Mouse (Mus musculus): ENCODE measurements around the gene Rab20. TPM values are rescaled to one million over a fixed set of nuclear protein-coding genes. Genes with fewer than 3 reads are reported as not detected.
A peak's percentile ranks its signal among the peaks of the same experiment; 100 is the strongest.

The Rab20 gene
- total RNA-seq, 2 experiments from 2014 or later = 0.71 to 0.94 TPM

DNA sequence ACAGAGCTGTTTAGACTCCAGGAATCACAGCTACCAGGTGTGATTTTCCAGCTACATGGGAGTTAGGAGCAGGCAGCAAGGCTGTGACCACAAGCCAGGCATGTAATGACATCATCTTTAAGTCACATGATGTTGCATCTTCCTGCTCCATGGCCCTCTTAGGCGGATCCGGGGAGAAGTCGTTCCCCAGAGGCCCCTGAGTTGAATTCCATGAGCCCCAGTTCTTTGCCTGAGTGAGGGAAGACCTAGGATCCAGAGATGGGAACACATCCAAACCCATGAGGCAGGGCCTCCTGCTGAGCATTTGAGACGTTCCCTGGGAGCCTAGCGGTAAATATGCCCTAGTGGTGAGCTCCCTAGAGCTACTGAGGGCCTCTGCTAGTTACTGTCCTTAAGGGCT is 66.1 kb downstream of the Rab20 start:
- DNase-seq (ENCODE audit: low spot score in 2 of 2) = no peak

DNA sequence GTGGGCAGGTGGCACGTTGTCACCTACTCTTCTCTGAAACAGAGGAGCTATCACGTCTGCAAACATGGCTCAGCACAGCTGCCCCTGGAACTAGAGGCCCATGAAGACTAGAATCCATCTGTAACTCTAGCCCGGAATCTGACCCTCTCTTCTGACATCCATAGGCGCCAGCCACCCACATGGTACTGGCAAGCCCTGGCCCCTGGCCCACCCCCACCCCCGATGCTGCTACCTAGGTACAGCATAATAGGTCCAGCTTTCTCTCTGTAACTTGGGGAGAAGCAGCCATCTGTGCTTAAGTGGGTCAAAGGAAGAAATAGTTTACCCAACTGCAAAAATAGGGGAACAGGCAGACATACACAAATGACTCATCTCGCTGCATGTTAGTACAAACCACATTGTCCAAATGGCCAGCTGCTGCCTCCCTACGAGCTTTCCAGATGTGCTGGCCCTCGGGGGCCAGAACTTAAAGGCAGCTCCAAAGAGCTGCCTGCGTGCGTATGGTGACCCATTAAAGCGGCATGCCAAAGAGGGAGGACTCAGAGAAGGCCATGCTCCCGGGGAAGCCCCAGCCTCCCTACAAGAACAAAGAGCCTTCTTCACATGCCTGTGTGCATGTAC is 66.9 kb downstream of the Rab20 start:
- no peak for DNase-seq (ENCODE audit: low spot score in 2 of 2)

DNA sequence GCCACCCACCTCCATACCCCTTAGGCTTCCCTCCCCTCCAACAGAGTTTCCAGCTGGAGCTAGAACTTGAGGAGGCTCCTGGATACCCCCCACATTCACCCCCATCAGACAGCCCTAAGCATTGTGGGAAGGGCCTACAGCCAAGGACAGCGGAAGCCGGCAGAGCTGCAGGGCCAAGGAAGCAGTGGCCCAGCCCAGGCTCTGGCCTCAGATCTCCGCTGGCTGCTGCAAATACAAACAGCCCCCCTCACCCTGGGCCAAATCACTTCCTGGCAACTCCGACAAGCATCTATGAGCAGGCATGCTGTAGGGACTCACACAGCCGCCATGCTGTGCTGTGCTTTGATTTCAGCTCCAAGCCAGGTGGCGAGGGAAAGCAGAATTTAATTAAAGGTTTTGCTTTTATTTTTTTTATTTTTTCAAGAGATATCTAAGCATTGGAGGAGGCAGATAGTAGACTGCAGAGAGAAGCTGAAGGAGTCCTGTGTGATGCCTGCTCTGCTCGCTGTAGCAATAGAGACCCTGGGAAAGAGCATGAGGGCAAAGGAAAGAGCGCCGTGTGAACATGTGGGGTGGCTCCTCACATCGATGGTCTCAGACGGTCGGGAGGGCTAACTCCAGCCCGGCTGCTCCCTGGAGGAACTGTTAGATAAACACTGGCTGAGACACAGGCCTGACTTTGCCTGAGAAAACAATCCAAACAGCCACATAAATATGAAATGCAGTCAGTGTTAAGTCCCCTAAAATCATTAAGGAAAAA is 72.6 kb downstream of the Rab20 start:
- DNase-seq (ENCODE audit: low spot score in 2 of 2) = peak; percentile 76 to 79

GRCm38 (mm10) chr8:11404614-11405013 is 73.9 kb downstream of the Rab20 start:
- no peak for DNase-seq (ENCODE audit: low spot score in 2 of 2)

GRCm38 (mm10) chr8:11403813-11404212 is 74.7 kb downstream of the Rab20 start:
- no peak for DNase-seq (ENCODE audit: low spot score in 2 of 2)

Other genes starting within 250 kb of the Rab20 start
- gene Col4a2, start 165.9 kb downstream of the Rab20 start, total RNA-seq (2021) = 10 to 100 TPM; 86.4 to 93.6 TPM
- gene Col4a1, start 165.9 kb downstream of the Rab20 start, total RNA-seq (2021) = 100 to 1,000 TPM; 125 to 139 TPM
- gene Naxd, start 18.8 kb upstream of the Rab20 start, total RNA-seq (2021) = 10 to 100 TPM; 52.7 to 67.3 TPM
- 10 to 100 TPM; 26.1 to 28.6 TPM for gene Cars2, start 72.1 kb upstream of the Rab20 start, total RNA-seq (2021)
- gene Ing1, start 76.9 kb upstream of the Rab20 start, total RNA-seq (2021) = 10 to 100 TPM; 35.6 to 39.5 TPM
- 10 to 100 TPM; 69.1 to 71.8 TPM for gene Ankrd10, start 157.0 kb upstream of the Rab20 start, total RNA-seq (2021)
- gene 1700016D06Rik, start 222.4 kb upstream of the Rab20 start, total RNA-seq (2021) = not detected
- 100 to 1,000 TPM; 164 to 169 TPM for gene Arhgef7, start 249.0 kb upstream of the Rab20 start, total RNA-seq (2021)